Mouse (Mus musculus): Measurements from ENCODE around the gene Mnat1. TPM values are rescaled to one million over a fixed set of nuclear protein-coding genes. Genes with fewer than 3 reads are reported as not detected.

The Mnat1 gene
- total and polyA plus RNA-seq, 3 experiments: 39.4 to 69.0 (median 64.2) TPM

GRCm38 (mm10) chr12:73098593-73098992, 24.9 kb upstream of the Mnat1 start:
- Histone ChIP-seq H3K36me3 (replicated peaks in 1 of 2; ENCODE audit: control insufficient read depth in 1 of 2, insufficient read depth in 1 of 2, low read length in 1 of 2) (peaks cover 7 to 32% of the 10 kb centered on the region in 2 experiments), H3K4me2 (ENCODE audit: insufficient read depth, low read depth, poor library complexity, severe bottlenecking) (no peak overlapping the region), H3K79me2 (replicated peaks; ENCODE audit: control insufficient read depth, extremely low read depth, insufficient read depth, poor library complexity, severe bottlenecking) (no peaks in the 10 kb centered on the region), H3K27me3 (replicated peaks) (no peaks in the 10 kb centered on the region), H3K9me3 (replicated peaks; ENCODE audit: low read length) (no peaks in the 10 kb centered on the region), H3K9ac (ENCODE audit: insufficient read depth, low read depth) (no peak overlapping the region), H3K4me1 (ENCODE audit: control insufficient read depth in 1 of 2, insufficient read depth in 2 of 2) (peaks cover 0 to 5% of the 10 kb centered on the region in 2 experiments; a peak in 1 of 4 replicates), H3K4me3 (replicated peaks in 1 of 3; ENCODE audit: low read depth in 2 of 3, low read length in 2 of 3, poor library complexity in 1 of 3) (no peak overlapping the region), H3K27ac (ENCODE audit: insufficient read depth, low read depth) (no peak overlapping the region)
- no peak for DNase-seq (ENCODE audit: extremely low read depth)
- in situ Hi-C loops (cut with MboI; ENCODE audit: low pct_ligation_motif_present, low pct_unique_long_range_greater_than_20kb, low sequenced_read_pairs): no loop called here
- dilution Hi-C loops (cut with MboI; ENCODE audit: extremely low pct_ligation_motif_present, extremely low pct_unique_long_range_greater_than_20kb, low sequenced_read_pairs): no loop called here
- no peak for TF ChIP-seq MAZ (IDR thresholded peaks at IDR 0.05; ENCODE audit: low read depth, low read length)

GRCm38 (mm10) chr12:73103713-73104112, 19.8 kb upstream of the Mnat1 start:
- H3K4me1 ChIP-seq (ENCODE audit: control insufficient read depth in 1 of 2, insufficient read depth in 2 of 2): peaks cover 0 to 20% of the 10 kb centered on the region in 2 experiments; a peak in 2 of 4 replicates
- in situ Hi-C loops (cut with MboI; ENCODE audit: low pct_ligation_motif_present, low pct_unique_long_range_greater_than_20kb, low sequenced_read_pairs): no loop called here
- H3K36me3 ChIP-seq (replicated peaks in 1 of 2; ENCODE audit: control insufficient read depth in 1 of 2, insufficient read depth in 1 of 2, low read length in 1 of 2): peaks cover 13 to 61% of the 10 kb centered on the region in 2 experiments
- H3K27ac ChIP-seq (ENCODE audit: insufficient read depth, low read depth): no peak overlapping the region
- dilution Hi-C loops (cut with MboI; ENCODE audit: extremely low pct_ligation_motif_present, extremely low pct_unique_long_range_greater_than_20kb, low sequenced_read_pairs): no loop called here
- no peak overlapping the region for H3K9ac ChIP-seq (ENCODE audit: insufficient read depth, low read depth)
- no peaks in the 10 kb centered on the region for H3K27me3 ChIP-seq (replicated peaks)
- no peak overlapping the region for H3K4me3 ChIP-seq (replicated peaks in 1 of 3; ENCODE audit: low read depth in 2 of 3, low read length in 2 of 3, poor library complexity in 1 of 3)
- no peaks in the 10 kb centered on the region for H3K79me2 ChIP-seq (replicated peaks; ENCODE audit: control insufficient read depth, extremely low read depth, insufficient read depth, poor library complexity, severe bottlenecking)
- DNase-seq (ENCODE audit: extremely low read depth): no peak
- H3K4me2 ChIP-seq (ENCODE audit: insufficient read depth, low read depth, poor library complexity, severe bottlenecking): no peak overlapping the region
- no peaks in the 10 kb centered on the region for H3K9me3 ChIP-seq (replicated peaks; ENCODE audit: low read length)
- no peak for TF ChIP-seq ZNF384 (IDR thresholded peaks at IDR 0.05; ENCODE audit: low read depth, low read length)

GRCm38 (mm10) chr12:73107821-73108220, 15.7 kb upstream of the Mnat1 start:
- no peaks in the 10 kb centered on the region for H3K9me3 ChIP-seq (replicated peaks; ENCODE audit: low read length)
- TF ChIP-seq UBTF (IDR thresholded peaks at IDR 0.05; ENCODE audit: low read depth, low read length): no peak
- TF ChIP-seq MAFK (IDR thresholded peaks at IDR 0.05; ENCODE audit: insufficient replicate concordance, low read length): no peak
- no peak for TF ChIP-seq ZKSCAN1 (IDR thresholded peaks at IDR 0.05; ENCODE audit: borderline replicate concordance, low read depth, low read length)
- no peak for TF ChIP-seq MAZ (IDR thresholded peaks at IDR 0.05; ENCODE audit: low read depth, low read length)
- H3K4me1 ChIP-seq (ENCODE audit: control insufficient read depth in 1 of 2, insufficient read depth in 2 of 2): peaks cover 6 to 39% of the 10 kb centered on the region in 2 experiments; a peak in 3 of 4 replicates
- H3K27ac ChIP-seq (ENCODE audit: insufficient read depth, low read depth): no peak overlapping the region
- no peak overlapping the region for H3K9ac ChIP-seq (ENCODE audit: insufficient read depth, low read depth)
- no peak overlapping the region for H3K4me2 ChIP-seq (ENCODE audit: insufficient read depth, low read depth, poor library complexity, severe bottlenecking)
- H3K4me3 ChIP-seq (replicated peaks in 1 of 3; ENCODE audit: low read depth in 2 of 3, low read length in 2 of 3, poor library complexity in 1 of 3): no peak overlapping the region
- H3K36me3 ChIP-seq (replicated peaks in 1 of 2; ENCODE audit: control insufficient read depth in 1 of 2, insufficient read depth in 1 of 2, low read length in 1 of 2): peaks cover 18 to 59% of the 10 kb centered on the region in 2 experiments
- peaks cover 8% of the 10 kb centered on the region; the same call in 1 of the 2 replicates for H3K79me2 ChIP-seq (replicated peaks; ENCODE audit: control insufficient read depth, extremely low read depth, insufficient read depth, poor library complexity, severe bottlenecking)
- dilution Hi-C loops (cut with MboI; ENCODE audit: extremely low pct_ligation_motif_present, extremely low pct_unique_long_range_greater_than_20kb, low sequenced_read_pairs) (no loop called here), in situ Hi-C loops (cut with MboI; ENCODE audit: low pct_ligation_motif_present, low pct_unique_long_range_greater_than_20kb, low sequenced_read_pairs) (no loop called here)
- no peaks in the 10 kb centered on the region for H3K27me3 ChIP-seq (replicated peaks)
- DNase-seq (ENCODE audit: extremely low read depth): no peak
